Mouse (Mus musculus) thymus, adult 2 months (tissue): Measurements from ENCODE around the gene Eed. TPM values are rescaled to one million over a fixed set of nuclear protein-coding genes. Genes with fewer than 3 reads are reported as not detected.
"Not testable (repeated sequence)": the region's sequence is repeated elsewhere in the genome, so short reads cannot be mapped to it uniquely, and the experiment has no call there.

Source experiments
- DNase-seq: peaks from one replicate; pipeline ENCODE4 v3.0.0; 2021
- H3K27ac ChIP-seq: fragments of 200-500 bp; 2 replicates; pipeline ENCODE4 v1.5.1; 2012; ENCODE audit warnings: low read length, control low read depth; ENCODE audit not compliant: control insufficient read depth, insufficient read depth
- H3K27me3 ChIP-seq: fragments of 200-500 bp; 2 replicates; pipeline ENCODE4 v1.6.1; 2012; ENCODE audit warnings: mild to moderate bottlenecking, low read length, moderate library complexity, mixed read lengths; ENCODE audit not compliant: control insufficient read depth, insufficient read depth
- H3K36me3 ChIP-seq: fragments of 200-500 bp; 2 replicates; pipeline ENCODE4 v1.6.1; 2012; ENCODE audit warnings: mild to moderate bottlenecking, low read length, moderate library complexity; ENCODE audit not compliant: control insufficient read depth, insufficient read depth
- H3K4me1 ChIP-seq: fragments of 200-500 bp; replicated peaks from 2 replicates; pipeline ENCODE4 v1.6.1; 2012; ENCODE audit warnings: low read length; ENCODE audit not compliant: control insufficient read depth, insufficient read depth
- H3K4me3 ChIP-seq: fragments of 200-500 bp; 2 replicates; pipeline ENCODE4 v1.5.1; 2012; ENCODE audit warnings: mild to moderate bottlenecking, low read length, control low read depth, moderate library complexity; ENCODE audit not compliant: control insufficient read depth, insufficient read depth
- CTCF ChIP-seq: fragments of 200-500 bp; IDR thresholded peaks from 2 replicates; pipeline ENCODE4 v1.5.1; 2012; ENCODE audit warnings: mild to moderate bottlenecking, control low read depth, low read length, moderate library complexity, borderline replicate concordance; ENCODE audit not compliant: control insufficient read depth, poor library complexity, insufficient read depth; ENCODE audit errors: extremely low read depth
- POLR2A ChIP-seq: fragments of 200-500 bp; IDR thresholded peaks from 2 replicates; pipeline ENCODE4 v1.6.1; 2012; ENCODE audit warnings: mild to moderate bottlenecking, low read length, control low read depth, moderate library complexity; ENCODE audit not compliant: control insufficient read depth, poor library complexity, insufficient read depth; ENCODE audit errors: extremely low read depth
- WGBS: fragments of 180-500 bp; shearing (Covaris S2); methylation state at CpG from one replicate; pipeline ENCODE4 v1.1.7; 2018; 5-methylcytosine and 5-hydroxymethylcytosine counted together
- polyA plus RNA-seq: library from polyadenylated mRNA; depleted of rRNA; stranded (reverse); fragments of >200 nt; gene quantifications from 2 replicates; pipeline ENCODE4 v1.2.3, GENCODE M21; 2012

The Eed gene
- polyA plus RNA-seq, 1 experiment, result 25.5 TPM

DNA sequence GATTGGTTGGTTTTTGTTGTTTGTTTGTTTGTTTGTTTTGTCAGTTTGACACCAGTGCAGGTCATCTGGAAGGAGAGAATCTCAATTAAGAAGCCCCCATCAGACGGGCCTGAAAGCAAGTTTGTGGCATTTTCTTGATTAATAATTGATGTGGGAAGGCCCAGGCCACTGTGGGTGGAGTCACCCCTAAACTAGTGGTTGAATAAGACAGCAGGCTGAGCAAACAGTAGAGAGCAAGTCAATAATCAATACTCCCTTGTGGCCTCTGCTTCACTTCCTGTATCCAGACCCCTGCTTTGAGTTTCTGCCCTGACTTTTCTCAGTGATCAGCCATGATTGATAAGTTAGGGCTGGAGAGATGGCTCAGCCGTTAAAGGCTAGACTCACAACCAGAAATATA, 21.6 kb upstream of the Eed start:
- no peaks in the 10 kb centered on the region for H3K36me3 ChIP-seq
- H3K27ac ChIP-seq, result no peak overlapping the region
- H3K27me3 ChIP-seq, result no peaks in the 10 kb centered on the region
- WGBS, result 89% methylated on average over 2 of the region's 2 CpGs
- peaks cover 1% of the 10 kb centered on the region; the same call in 1 of the 2 replicates for H3K4me1 ChIP-seq
- TF ChIP-seq POLR2A (no peak), CTCF (no peak)
- no peak overlapping the region for H3K4me3 ChIP-seq
- DNase-seq, result no peak

DNA sequence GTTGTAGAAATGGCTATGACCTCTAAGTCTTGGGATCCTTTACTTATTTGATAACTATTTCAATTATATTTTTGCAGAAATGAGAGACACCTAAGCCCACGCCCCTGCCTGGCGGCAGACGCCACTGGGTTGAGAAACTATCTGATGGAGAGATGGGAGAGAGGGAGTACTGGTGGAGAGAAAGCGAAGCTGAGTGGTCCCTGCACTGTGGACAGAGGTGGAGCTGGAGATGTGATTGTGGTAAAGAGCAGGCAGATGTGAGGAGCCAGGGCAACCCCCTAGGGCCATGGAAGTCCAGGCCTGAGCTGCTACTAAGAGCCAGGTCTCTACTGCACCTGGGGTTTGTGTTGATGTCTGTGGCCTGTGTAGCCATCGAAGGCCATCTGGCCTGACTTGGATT, 18.7 kb upstream of the Eed start:
- WGBS, result 97% methylated on average over 5 of the region's 5 CpGs
- no peak for DNase-seq
- no peaks in the 10 kb centered on the region for H3K27me3 ChIP-seq
- H3K4me3 ChIP-seq, result no peak overlapping the region
- no peak for TF ChIP-seq CTCF
- TF ChIP-seq POLR2A, result no peak
- no peak overlapping the region for H3K27ac ChIP-seq
- H3K36me3 ChIP-seq, result no peaks in the 10 kb centered on the region
- no peaks in the 10 kb centered on the region for H3K4me1 ChIP-seq

DNA sequence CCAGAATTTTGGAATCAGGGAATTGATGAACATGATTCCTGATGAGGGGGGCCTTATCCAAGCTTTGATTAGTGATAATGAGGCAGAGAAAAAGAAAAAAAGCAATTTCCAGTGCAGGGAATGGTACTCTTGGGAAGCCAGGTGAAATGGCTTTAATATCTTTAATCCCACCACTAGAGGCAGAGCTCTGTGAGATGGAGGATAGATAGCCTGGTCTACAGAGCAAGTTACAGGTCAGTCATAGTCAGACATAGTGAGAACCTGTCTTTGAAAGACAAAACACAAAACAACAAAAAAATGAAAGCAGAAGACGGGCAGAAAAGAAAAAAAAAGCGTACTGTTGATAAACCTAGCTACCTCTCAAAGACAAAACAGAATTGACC, 17.8 kb upstream of the Eed start:
- H3K4me1 ChIP-seq, result no peaks in the 10 kb centered on the region
- TF ChIP-seq POLR2A (no peak), CTCF (no peak)
- DNase-seq, result no peak
- H3K27me3 ChIP-seq, result no peaks in the 10 kb centered on the region
- WGBS, result 91% methylated on average over 2 of the region's 2 CpGs
- H3K36me3 ChIP-seq, result no peaks in the 10 kb centered on the region
- H3K4me3 ChIP-seq, result no peak overlapping the region
- no peak overlapping the region for H3K27ac ChIP-seq

GRCm38 (mm10) chr7:89998006-89998623, 17.3 kb upstream of the Eed start:
- H3K27ac ChIP-seq, result no peak overlapping the region

GRCm38 (mm10) chr7:89997526-89997925, 16.7 kb upstream of the Eed start:
- H3K4me3 ChIP-seq, DNase-seq, H3K27ac ChIP-seq, H3K36me3 ChIP-seq, H3K4me1 ChIP-seq, H3K27me3 ChIP-seq: not testable (repeated sequence)
- 48% methylated on average over 5 of the region's 5 CpGs for WGBS

More at GRCm38 (mm10) chr7:89998006-89998623, 17.3 kb upstream of the Eed start:
- no peaks in the 10 kb centered on the region for H3K36me3 ChIP-seq
- TF ChIP-seq POLR2A, result no peak
- no peak for TF ChIP-seq CTCF
- H3K27me3 ChIP-seq, result no peaks in the 10 kb centered on the region
- peak; percentile 46 for DNase-seq
- no peak overlapping the region for H3K4me3 ChIP-seq
- no peaks in the 10 kb centered on the region for H3K4me1 ChIP-seq
- WGBS, result 24% methylated on average over 10 of the region's 10 CpGs

GRCm38 (mm10) chr7:89993091-89993490, 12.3 kb upstream of the Eed start:
- 93% methylated on average over 1 of the region's 1 CpGs for WGBS
- Histone ChIP-seq H3K36me3 (no peaks in the 10 kb centered on the region), H3K27ac (no peak overlapping the region), H3K27me3 (no peaks in the 10 kb centered on the region), H3K4me3 (no peak overlapping the region), H3K4me1 (no peaks in the 10 kb centered on the region)
- no peak for DNase-seq
- TF ChIP-seq CTCF (no peak), POLR2A (no peak)

GRCm38 (mm10) chr7:89984421-89984820, 3.6 kb upstream of the Eed start:
- Histone ChIP-seq H3K36me3 (no peaks in the 10 kb centered on the region), H3K4me3 (no peak overlapping the region), H3K4me1 (peaks cover 6% of the 10 kb centered on the region), H3K27me3 (no peaks in the 10 kb centered on the region), H3K27ac (no peak overlapping the region)
- no peak for DNase-seq
- TF ChIP-seq POLR2A, result no peak
